Mouse (Mus musculus): ENCODE data around the gene Elmo2.

GRCm38 (mm10) chr2:165258321-165258720 is 68.0 kb downstream of the Elmo2 start:
- no peak for TF ChIP-seq EP300 (IDR thresholded peaks at IDR 0.05; ENCODE audit: low read depth in 1 of 2, low read length in 2 of 2)
- TF ChIP-seq POLR2A (IDR thresholded peaks at IDR 0.05; ENCODE audit: control insufficient read depth in 1 of 2, insufficient read depth in 1 of 2, low read depth in 1 of 2, low read length in 2 of 2, poor library complexity in 1 of 2), result no peak
- TF ChIP-seq ZMIZ1 (IDR thresholded peaks at IDR 0.05; ENCODE audit: low read depth, low read length), result no peak
- TF ChIP-seq CTCF (IDR thresholded peaks at IDR 0.05 in 2 of 3, conservative IDR thresholded peaks at IDR 0.05 in 1 of 3; ENCODE audit: control insufficient read depth in 1 of 3, insufficient read depth in 1 of 3, low read depth in 2 of 3, low read length in 3 of 3, poor library complexity in 1 of 3, severe bottlenecking in 1 of 3), result no peak
- TF ChIP-seq E2F4 (IDR thresholded peaks at IDR 0.05; ENCODE audit: borderline replicate concordance, low read depth, low read length), result no peak
- no peak for TF ChIP-seq USF1 (IDR thresholded peaks at IDR 0.05; ENCODE audit: low read depth, low read length)
- no peak for TF ChIP-seq MEF2A (IDR thresholded peaks at IDR 0.05; ENCODE audit: extremely low read depth, insufficient replicate concordance, low read depth, low read length, poor library complexity, severe bottlenecking)
- no peak for TF ChIP-seq TBP (IDR thresholded peaks at IDR 0.05; ENCODE audit: low read depth, low read length)
- no peak for TF ChIP-seq USF2 (IDR thresholded peaks at IDR 0.05; ENCODE audit: borderline replicate concordance in 1 of 2, insufficient read depth in 1 of 2, low read depth in 1 of 2, low read length in 2 of 2)
- TF ChIP-seq TAL1 (IDR thresholded peaks at IDR 0.05; ENCODE audit: low read length), result no peak
- TF ChIP-seq CHD1 (IDR thresholded peaks at IDR 0.05; ENCODE audit: low read depth, low read length), result no peak

Measured in MEL (cell line).